Mouse (Mus musculus): Measurements from ENCODE around the gene Kcnk13.

The Kcnk13 gene

GRCm38 (mm10) chr12:100050552-100050951 is 86.3 kb downstream of the Kcnk13 start:
- in situ Hi-C loops (cut with MboI; ENCODE audit: low pct_unique_long_range_greater_than_20kb in 1 of 2, low sequenced_read_pairs in 2 of 2, unreplicated experiment in 1 of 2): no loop called here

DNA sequence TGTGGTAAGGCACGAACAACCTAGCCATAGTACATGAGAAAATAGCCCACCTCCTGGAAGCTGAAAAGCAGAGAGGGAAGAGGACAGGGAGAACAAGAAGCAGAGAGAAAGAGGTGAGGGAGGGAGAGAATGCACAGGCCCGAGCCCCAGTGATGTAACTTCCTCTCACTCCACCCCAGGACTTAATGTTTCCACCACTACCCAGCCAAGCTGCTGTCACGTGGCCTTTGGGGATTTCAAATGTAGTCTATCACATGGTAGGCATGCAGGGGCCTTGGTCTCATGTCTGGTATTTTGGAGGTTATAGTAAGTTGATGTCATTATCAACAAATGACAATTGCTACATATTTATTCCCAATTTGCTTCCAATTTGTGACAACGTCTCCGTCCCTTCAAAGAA is 89.3 kb downstream of the Kcnk13 start:
- in situ Hi-C loops (cut with MboI; ENCODE audit: low pct_unique_long_range_greater_than_20kb in 1 of 2, low sequenced_read_pairs in 2 of 2, unreplicated experiment in 1 of 2): no loop called here

- in situ Hi-C loops (cut with MboI; ENCODE audit: low pct_unique_long_range_greater_than_20kb in 1 of 2, low sequenced_read_pairs in 2 of 2, unreplicated experiment in 1 of 2): no loop called here
Observed at GRCm38 (mm10) chr12:100061071-100061470, 96.8 kb downstream of the Kcnk13 start.

DNA sequence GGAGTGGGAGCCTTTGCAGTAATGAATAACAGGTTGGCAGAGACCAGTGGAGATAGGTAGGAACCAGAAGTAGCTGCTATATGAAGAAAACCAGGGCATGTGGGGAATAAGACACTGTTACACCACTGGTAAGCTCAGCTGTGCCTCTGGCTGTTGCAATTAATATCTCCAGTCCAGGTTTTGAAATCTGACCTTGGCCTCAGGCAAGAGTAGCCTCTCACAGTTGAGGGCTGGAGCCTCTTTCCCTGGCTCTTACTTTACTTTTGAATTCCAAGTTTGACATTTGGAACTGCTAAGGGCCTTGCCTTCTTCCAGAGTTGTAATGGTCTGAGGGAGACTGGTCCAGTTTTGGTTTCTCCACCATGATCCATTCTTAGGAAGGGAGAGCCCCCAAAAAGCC is 97.5 kb downstream of the Kcnk13 start:
- in situ Hi-C loops (cut with MboI; ENCODE audit: low pct_unique_long_range_greater_than_20kb in 1 of 2, low sequenced_read_pairs in 2 of 2, unreplicated experiment in 1 of 2): no loop called here

DNA sequence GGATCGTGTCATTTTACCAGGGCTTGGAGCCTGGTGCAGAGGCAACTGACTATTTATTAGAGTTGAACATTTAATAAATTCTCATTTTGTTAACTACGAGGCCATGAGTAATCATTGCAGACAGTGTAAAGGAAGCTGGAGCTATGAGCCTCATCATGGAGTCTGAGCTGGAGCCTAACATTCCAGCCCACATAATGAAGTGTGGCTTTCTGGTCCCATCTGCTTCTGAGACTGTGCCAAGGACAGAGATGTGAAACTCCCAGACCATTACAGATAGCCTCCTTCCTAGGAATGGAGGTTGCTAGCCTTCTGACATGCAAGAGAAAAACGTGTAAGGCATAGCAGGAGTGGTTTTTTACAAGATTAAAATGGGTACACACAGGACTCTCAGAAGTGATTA is 98.3 kb downstream of the Kcnk13 start:
- in situ Hi-C loops (cut with MboI; ENCODE audit: low pct_unique_long_range_greater_than_20kb in 1 of 2, low sequenced_read_pairs in 2 of 2, unreplicated experiment in 1 of 2): no loop called here

DNA sequence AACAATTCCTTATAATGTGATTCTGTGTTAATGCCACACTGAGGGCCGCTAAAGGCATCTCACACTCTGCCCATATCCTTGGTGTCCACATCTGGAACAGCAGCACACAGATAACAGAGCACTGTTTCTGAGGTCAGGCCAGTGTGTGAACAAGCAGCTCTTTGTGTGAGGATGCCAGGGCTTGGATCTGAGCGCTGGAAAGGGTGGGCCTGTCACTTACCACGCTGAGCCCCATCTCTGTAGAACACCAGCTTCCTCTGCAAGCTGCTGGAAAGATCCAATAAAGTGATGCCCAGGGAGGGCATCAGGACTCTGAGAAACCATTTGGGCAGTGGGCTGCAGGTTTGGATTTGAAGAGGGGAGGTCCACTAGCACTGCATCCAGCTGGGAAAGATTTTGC is 100.8 kb downstream of the Kcnk13 start:
- in situ Hi-C loops (cut with MboI; ENCODE audit: low pct_unique_long_range_greater_than_20kb in 1 of 2, low sequenced_read_pairs in 2 of 2, unreplicated experiment in 1 of 2): no loop called here

DNA sequence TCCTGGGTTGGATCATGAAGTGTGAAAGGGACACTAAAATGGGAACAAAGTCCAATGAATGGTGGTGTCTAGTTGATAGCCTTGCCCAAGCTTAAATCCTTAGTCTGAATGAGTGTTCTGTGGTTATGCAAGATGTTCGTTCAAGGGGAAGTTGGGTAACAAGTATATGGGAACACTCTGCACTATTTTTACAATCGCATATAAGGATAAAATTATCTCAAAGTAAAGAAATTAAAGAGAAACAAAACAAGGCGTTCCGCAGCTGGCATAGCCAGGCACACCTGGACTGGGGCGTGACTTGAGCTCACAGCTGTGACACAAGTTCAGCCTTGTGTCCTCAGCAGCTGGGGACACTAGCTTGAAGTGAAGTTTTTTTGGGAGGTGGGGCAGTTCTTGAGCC is 103.2 kb downstream of the Kcnk13 start:
- in situ Hi-C loops (cut with MboI; ENCODE audit: low pct_unique_long_range_greater_than_20kb in 1 of 2, low sequenced_read_pairs in 2 of 2, unreplicated experiment in 1 of 2): no loop called here

- in situ Hi-C loops (cut with MboI; ENCODE audit: low pct_unique_long_range_greater_than_20kb in 1 of 2, low sequenced_read_pairs in 2 of 2, unreplicated experiment in 1 of 2): no loop called here
Observed at GRCm38 (mm10) chr12:100073201-100073672, 108.9 kb downstream of the Kcnk13 start.

- in situ Hi-C loops (cut with MboI; ENCODE audit: low pct_unique_long_range_greater_than_20kb in 1 of 2, low sequenced_read_pairs in 2 of 2, unreplicated experiment in 1 of 2): loop anchor here in 1 of 2 experiments (5.0 kb wide), 1 partner anchor 1877 kb away; no protein-coding TSS in a partner anchor
Observed at GRCm38 (mm10) chr12:100075715-100076114, 111.4 kb downstream of the Kcnk13 start.

- in situ Hi-C loops (cut with MboI; ENCODE audit: low pct_unique_long_range_greater_than_20kb in 1 of 2, low sequenced_read_pairs in 2 of 2, unreplicated experiment in 1 of 2): loop anchor here in 1 of 2 experiments (5.0 kb wide), 1 partner anchor 1873 kb away; no protein-coding TSS in a partner anchor
Observed at GRCm38 (mm10) chr12:100079636-100080286, 115.5 kb downstream of the Kcnk13 start.

DNA sequence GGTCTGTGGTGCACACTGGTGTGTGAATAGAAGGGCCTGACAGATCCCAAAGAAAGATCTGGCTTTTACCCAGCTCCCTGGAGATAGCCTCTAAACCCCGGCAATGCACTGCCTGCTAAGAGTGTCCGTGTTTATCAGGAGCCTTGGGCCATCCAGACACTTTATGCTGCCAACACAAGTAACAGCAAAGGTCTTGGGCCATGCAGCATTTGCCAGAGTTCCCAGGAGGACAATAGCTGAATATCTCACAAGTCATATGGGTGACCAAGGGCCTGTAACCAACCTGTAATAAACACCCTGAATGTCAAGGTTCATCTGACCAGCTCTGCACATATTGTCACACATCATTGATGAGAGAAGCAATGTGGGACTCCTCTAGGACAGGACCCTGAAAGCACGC is 123.7 kb downstream of the Kcnk13 start:
- in situ Hi-C loops (cut with MboI; ENCODE audit: low pct_unique_long_range_greater_than_20kb in 1 of 2, low sequenced_read_pairs in 2 of 2, unreplicated experiment in 1 of 2): no loop called here

- in situ Hi-C loops (cut with MboI; ENCODE audit: low pct_unique_long_range_greater_than_20kb in 1 of 2, low sequenced_read_pairs in 2 of 2, unreplicated experiment in 1 of 2): no loop called here
Observed at GRCm38 (mm10) chr12:100089265-100089664, 125.0 kb downstream of the Kcnk13 start.

- in situ Hi-C loops (cut with MboI; ENCODE audit: low pct_unique_long_range_greater_than_20kb in 1 of 2, low sequenced_read_pairs in 2 of 2, unreplicated experiment in 1 of 2): no loop called here
Observed at GRCm38 (mm10) chr12:100090750-100091149, 126.5 kb downstream of the Kcnk13 start.

DNA sequence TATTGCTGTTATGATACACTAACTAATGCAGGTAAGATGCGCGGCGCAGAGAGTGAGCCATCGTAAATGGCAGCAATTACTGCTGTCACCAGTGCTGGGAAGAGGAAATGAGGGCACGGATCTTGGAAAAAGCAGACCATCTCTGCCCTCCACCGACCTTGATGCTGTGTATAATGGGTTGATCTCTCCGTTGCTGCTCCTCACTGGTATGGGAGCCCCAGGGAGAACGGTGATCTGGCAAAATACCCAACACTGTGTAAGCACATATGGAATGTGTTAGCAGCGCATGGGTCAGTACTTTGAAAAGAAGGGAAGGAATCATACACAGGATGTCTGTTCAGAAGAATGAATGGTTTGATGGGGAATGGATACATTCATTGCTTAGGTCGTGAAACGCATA is 128.7 kb downstream of the Kcnk13 start:
- in situ Hi-C loops (cut with MboI; ENCODE audit: low pct_unique_long_range_greater_than_20kb in 1 of 2, low sequenced_read_pairs in 2 of 2, unreplicated experiment in 1 of 2): no loop called here

- in situ Hi-C loops (cut with MboI; ENCODE audit: low pct_unique_long_range_greater_than_20kb in 1 of 2, low sequenced_read_pairs in 2 of 2, unreplicated experiment in 1 of 2): no loop called here
Observed at GRCm38 (mm10) chr12:100099971-100100706, 135.8 kb downstream of the Kcnk13 start.

DNA sequence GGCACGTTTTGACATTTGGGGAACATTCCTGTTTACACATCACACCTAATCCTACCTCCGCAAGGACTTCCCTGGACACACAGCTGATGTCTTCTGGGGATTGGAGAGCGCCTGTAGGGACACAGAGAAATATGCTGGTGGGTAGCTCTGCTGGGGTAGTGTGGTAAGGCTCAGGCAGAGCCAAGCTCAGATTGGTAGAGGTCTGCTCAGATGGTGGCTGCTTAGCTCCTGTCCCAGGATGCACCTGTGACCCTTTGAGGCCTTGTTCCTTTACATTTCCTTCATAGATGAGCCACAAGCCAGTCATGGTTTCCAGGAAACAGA is 136.4 kb downstream of the Kcnk13 start:
- in situ Hi-C loops (cut with MboI; ENCODE audit: low pct_unique_long_range_greater_than_20kb in 1 of 2, low sequenced_read_pairs in 2 of 2, unreplicated experiment in 1 of 2): no loop called here

- in situ Hi-C loops (cut with MboI; ENCODE audit: low pct_unique_long_range_greater_than_20kb in 1 of 2, low sequenced_read_pairs in 2 of 2, unreplicated experiment in 1 of 2): no loop called here
Observed at GRCm38 (mm10) chr12:100101651-100102050, 137.4 kb downstream of the Kcnk13 start.

DNA sequence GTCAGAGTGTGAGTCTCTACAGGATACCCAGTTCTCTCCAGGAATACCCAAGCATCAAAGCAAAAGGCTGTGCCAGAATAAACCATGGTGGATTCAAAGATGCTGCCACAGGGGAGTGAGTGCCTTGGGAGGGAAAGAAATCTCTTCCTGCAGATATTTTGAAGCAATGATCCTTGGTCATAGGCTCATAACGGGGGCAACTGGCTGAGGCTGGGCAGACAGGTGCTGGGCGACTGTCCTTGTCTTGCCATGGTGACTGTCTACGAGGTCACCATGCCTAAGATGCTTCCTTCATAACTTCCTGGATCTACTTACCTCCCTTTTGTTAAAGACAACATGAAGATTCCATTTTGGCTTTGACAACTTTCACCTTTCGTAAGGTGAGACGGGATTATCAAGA is 140.2 kb downstream of the Kcnk13 start:
- in situ Hi-C loops (cut with MboI; ENCODE audit: low pct_unique_long_range_greater_than_20kb in 1 of 2, low sequenced_read_pairs in 2 of 2, unreplicated experiment in 1 of 2): no loop called here

DNA sequence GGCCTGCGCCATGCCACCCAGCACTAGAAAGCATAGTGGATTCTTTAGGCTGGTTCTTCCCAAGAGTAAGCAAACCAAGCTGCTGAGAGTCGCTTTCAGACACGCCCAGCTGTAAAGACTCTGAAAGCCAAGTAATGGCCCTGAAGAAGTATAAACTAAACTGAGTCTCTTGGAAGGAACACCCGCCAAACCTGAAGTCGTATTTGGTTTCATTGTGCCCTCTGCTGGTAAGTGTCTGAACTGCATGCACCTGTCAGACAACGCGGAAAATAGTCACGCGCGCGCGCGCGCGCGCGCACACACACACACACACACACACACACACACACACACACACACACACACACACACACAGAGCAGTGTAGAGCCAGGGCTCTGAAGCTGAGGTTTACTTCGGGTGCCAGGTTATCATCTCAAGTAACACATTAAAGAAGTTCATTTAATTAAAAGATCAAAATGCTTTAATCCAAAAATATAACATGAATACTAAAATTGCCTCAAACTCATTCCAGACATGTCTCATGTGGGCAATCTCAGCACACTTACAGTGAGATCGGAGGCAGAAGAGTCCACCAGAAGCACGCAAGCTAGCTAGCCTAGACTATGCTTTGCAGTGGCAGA is 142.1 kb downstream of the Kcnk13 start:
- in situ Hi-C loops (cut with MboI; ENCODE audit: low pct_unique_long_range_greater_than_20kb in 1 of 2, low sequenced_read_pairs in 2 of 2, unreplicated experiment in 1 of 2): loop anchor here (5.0 kb wide), 1 partner anchor 134 kb away; no protein-coding TSS in a partner anchor
